Mouse (Mus musculus) hindbrain, postnatal 0 days (tissue): ENCODE measurements around the gene Mical2. TPM values are rescaled to one million over a fixed set of nuclear protein-coding genes. Genes with fewer than 3 reads are reported as not detected.

ENCODE experiments used
- ATAC-seq: fragments of 200-750 bp; cut with Nextera tagmentation; 2 replicates; pipeline ENCODE4 v1.8.0; 2017; ENCODE audit warnings: mild to moderate bottlenecking, moderate TSS enrichment, moderate library complexity
- DNase-seq: peaks from one replicate; pipeline ENCODE4 v3.0.0-alpha.2; 2015; ENCODE audit warnings: low spot score
- H3K27ac ChIP-seq: fragments of 300-500 bp; sonication (generic); 2 replicates; pipeline ENCODE4 v1.5.1; 2014; ENCODE audit warnings: mild to moderate bottlenecking
- H3K27me3 ChIP-seq: fragments of 300-500 bp; sonication (generic); 2 replicates; pipeline ENCODE4 v1.6.1; 2014; ENCODE audit warnings: low read length, mixed read lengths; ENCODE audit not compliant: insufficient read depth
- H3K36me3 ChIP-seq: fragments of 300-500 bp; sonication (generic); 2 replicates; pipeline ENCODE4 v1.6.1; 2014; ENCODE audit warnings: low read length, mixed read lengths; ENCODE audit not compliant: insufficient read depth
- H3K4me1 ChIP-seq: fragments of 300-500 bp; sonication (generic); 2 replicates; pipeline ENCODE4 v1.6.1; 2014; ENCODE audit warnings: antibody characterized with exemption, low read length, mixed read lengths; ENCODE audit not compliant: insufficient read depth
- H3K4me2 ChIP-seq: fragments of 300-500 bp; sonication (generic); 2 replicates; pipeline ENCODE4 v1.6.1; 2014; ENCODE audit warnings: low read depth, mild to moderate bottlenecking, low read length, moderate library complexity, mixed read lengths
- H3K4me3 ChIP-seq: fragments of 300-500 bp; sonication (generic); 2 replicates; pipeline ENCODE4 v1.5.1; 2014; ENCODE audit warnings: low read length
- H3K9ac ChIP-seq: fragments of 300-500 bp; sonication (generic); replicated peaks from 2 replicates; pipeline ENCODE4 v1.6.1; 2014; ENCODE audit warnings: mild to moderate bottlenecking, low read length, moderate library complexity, mixed read lengths
- H3K9me3 ChIP-seq: fragments of 300-500 bp; sonication (generic); 2 replicates; pipeline ENCODE4 v1.6.1; 2016; ENCODE audit warnings: low read length, mixed read lengths
- CTCF ChIP-seq: IDR thresholded peaks from 2 replicates; pipeline ENCODE4 v1.5.1; 2016; ENCODE audit warnings: antibody characterized with exemption, control low read depth, low read depth
- WGBS: fragments of 180-500 bp; shearing (Covaris S2); extraction: QIAGEN DNeasy Blood & Tissue Kit; methylation state at CpG from one replicate; pipeline ENCODE4 v1.1.7; 2014; 5-methylcytosine and 5-hydroxymethylcytosine counted together
- polyA plus RNA-seq: library from polyadenylated mRNA; unstranded; fragments of >200 nt; fragmentation: Nextera tagmentation; extraction: Ambion mirVana; gene quantifications from 2 replicates; pipeline ENCODE4 v1.2.1, GENCODE M21; 2015
- total RNA-seq: library from RNA; depleted of rRNA; stranded (reverse); fragments of >200 nt; gene quantifications from 2 replicates; pipeline ENCODE4 v1.2.3, GENCODE M21; 2014

Gene Mical2
- total and polyA plus RNA-seq, 2 experiments from 2014 or later = 6.4 to 16.5 TPM

DNA sequence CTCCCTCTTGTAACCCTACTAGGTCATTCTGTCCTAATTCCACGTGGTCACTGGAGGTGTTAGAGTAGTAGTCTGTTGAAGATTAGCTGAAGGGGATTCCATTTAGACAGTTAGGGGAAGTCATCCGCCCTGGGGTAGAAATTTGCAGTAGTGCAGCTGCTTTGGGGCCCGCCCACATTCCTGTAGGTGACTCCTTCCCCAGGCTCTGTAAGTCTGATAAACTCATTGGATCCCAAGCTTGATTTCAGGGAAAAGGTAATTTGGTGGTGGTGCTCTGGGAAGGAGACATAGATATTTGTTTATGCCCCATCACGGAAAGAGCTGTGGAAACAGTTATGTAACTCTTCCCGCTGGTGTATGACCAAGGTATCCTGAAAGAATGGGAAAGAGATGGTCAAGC is 201.2 kb downstream of the Mical2 start:
- Histone ChIP-seq H3K36me3 (no peaks in the 10 kb centered on the region), H3K9ac (no peak overlapping the region), H3K27ac (0 out of 2 replicates have a peak overlapping the region, but pooled peaks have one; percentile 88), H3K4me3 (no peak overlapping the region), H3K27me3 (no peaks in the 10 kb centered on the region), H3K4me2 (peak overlapping the region; percentile 97; the same call in 1 of the 2 replicates), H3K9me3 (no peaks in the 10 kb centered on the region), H3K4me1 (peaks cover 4% of the 10 kb centered on the region; the same call in 1 of the 2 replicates)
- ATAC-seq = no peak
- no peak for DNase-seq
- no peak for TF ChIP-seq CTCF
- 64% methylated on average over 5 of the region's 5 CpGs for WGBS

DNA sequence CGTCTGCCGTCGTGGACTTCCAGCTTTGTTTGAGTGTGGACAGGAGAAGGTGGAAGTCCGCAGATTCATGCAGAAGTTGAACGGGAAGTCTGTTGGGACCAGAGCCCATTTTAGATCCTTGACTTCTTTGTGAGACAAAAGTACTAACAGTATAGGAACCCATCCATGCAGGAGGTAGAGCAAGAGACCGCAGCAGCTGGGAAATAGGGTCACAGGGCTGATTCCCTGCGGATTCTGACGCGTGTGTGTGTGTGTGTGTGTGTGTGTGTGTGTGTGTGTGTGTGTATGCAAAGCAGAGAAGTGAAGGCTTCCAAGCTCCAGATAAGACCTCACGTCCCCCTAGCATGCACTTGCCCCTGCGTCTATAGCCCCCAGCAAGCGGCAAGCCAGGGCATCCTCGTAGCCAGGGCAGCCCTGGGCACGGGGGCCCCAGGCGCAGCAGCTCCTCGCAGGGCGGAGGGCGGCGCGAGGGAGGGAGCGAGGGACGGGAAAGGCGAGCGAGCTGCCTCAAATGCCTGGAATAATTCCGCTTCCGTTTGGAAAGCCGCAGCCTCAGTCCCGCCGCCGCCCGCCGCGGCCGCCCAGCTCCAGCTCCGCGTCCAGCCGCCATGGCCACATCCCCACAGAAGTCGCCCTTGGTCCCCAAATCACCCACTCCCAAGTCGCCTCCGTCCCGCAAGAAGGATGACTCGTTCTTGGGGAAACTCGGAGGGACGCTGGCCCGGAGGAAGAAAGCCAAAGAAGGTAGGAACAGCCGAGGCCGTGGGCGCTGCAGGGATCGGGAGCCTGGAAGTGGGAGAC is 201.9 kb downstream of the Mical2 start, which contains the start of gene Parva:
Gene Parva (plus strand): TSS at position 149 of the 801 bp plus-strand sequence.
- H3K9me3 ChIP-seq = no peaks in the 10 kb centered on the region
- peak within 1 kb of the TSS; percentile 97 for H3K4me2 ChIP-seq
- ATAC-seq (peak; percentile 84), DNase-seq (peak; percentile 77)
- peak within 1 kb of the TSS; percentile 74 for H3K9ac ChIP-seq
- peak within 1 kb of the TSS; percentile 88 for H3K27ac ChIP-seq
- H3K36me3 ChIP-seq = no peaks in the 10 kb centered on the region
- under 1% methylated on average over 48 of the region's 49 CpGs for WGBS
- peaks cover 4% of the 10 kb centered on the region; the same call in 1 of the 2 replicates for H3K4me1 ChIP-seq
- no peak for TF ChIP-seq CTCF
- no peaks in the 10 kb centered on the region for H3K27me3 ChIP-seq
- peak within 1 kb of the TSS; percentile 68 for H3K4me3 ChIP-seq

DNA sequence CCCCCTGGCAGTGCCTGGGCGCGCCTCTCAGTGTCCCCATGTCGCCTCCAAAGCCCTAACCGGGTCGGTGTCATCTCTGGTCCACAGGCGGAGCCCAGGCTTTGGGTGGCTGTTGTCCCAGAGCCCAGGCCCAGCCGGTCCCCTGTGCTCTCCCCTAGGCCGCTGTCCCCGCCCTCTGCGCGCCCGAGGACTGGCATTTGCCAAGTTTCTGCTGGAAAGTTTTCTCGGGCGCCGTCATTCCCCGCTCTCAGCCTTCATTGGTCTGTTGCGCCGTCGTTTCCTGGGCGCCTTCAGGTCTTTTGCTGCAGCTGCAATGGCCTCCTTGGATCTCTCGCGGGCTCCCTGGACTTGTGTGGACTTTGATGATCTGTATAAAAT is 202.5 kb downstream of the Mical2 start:
- H3K27ac ChIP-seq = peak overlapping the region; percentile 88
- H3K9ac ChIP-seq = peak overlapping the region; percentile 74
- under 1% methylated on average over 22 of the region's 22 CpGs for WGBS
- peaks cover 4% of the 10 kb centered on the region; the same call in 1 of the 2 replicates for H3K4me1 ChIP-seq
- peak overlapping the region; percentile 97 for H3K4me2 ChIP-seq
- no peaks in the 10 kb centered on the region for H3K9me3 ChIP-seq
- H3K27me3 ChIP-seq = no peaks in the 10 kb centered on the region
- no peak; the same call in 1 of the 2 replicates for TF ChIP-seq CTCF
- ATAC-seq (peak; percentile 91), DNase-seq (peak; percentile 84)
- no peaks in the 10 kb centered on the region for H3K36me3 ChIP-seq
- peak overlapping the region; percentile 68 for H3K4me3 ChIP-seq

DNA sequence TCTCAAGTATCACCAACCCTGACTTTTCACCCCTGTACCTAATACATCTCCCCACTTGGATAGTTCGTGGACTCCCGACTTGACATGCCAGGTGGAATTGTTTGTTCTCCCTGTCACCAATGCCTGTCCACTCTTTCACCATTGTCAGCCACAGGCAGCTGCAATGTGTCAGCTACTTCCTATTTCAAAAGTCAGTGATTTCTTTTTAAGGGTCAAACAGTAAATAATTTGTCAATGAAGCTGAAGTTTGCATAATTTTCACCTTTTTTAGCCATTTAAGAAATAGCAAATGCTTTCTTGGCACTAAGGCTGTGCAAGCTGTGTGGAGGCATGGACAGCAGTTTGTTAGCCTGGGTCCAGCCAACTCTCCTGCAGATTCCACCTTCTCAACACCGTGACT is 214.2 kb downstream of the Mical2 start:
- Histone ChIP-seq H3K36me3 (no peaks in the 10 kb centered on the region), H3K4me3 (no peak overlapping the region), H3K4me1 (peaks cover 8% of the 10 kb centered on the region), H3K4me2 (no peak overlapping the region), H3K27ac (no peak overlapping the region), H3K9ac (no peak overlapping the region), H3K9me3 (no peaks in the 10 kb centered on the region), H3K27me3 (no peaks in the 10 kb centered on the region)
- ATAC-seq = no peak
- no peak for DNase-seq
- no peak for TF ChIP-seq CTCF
- 78% methylated on average over 3 of the region's 3 CpGs for WGBS

DNA sequence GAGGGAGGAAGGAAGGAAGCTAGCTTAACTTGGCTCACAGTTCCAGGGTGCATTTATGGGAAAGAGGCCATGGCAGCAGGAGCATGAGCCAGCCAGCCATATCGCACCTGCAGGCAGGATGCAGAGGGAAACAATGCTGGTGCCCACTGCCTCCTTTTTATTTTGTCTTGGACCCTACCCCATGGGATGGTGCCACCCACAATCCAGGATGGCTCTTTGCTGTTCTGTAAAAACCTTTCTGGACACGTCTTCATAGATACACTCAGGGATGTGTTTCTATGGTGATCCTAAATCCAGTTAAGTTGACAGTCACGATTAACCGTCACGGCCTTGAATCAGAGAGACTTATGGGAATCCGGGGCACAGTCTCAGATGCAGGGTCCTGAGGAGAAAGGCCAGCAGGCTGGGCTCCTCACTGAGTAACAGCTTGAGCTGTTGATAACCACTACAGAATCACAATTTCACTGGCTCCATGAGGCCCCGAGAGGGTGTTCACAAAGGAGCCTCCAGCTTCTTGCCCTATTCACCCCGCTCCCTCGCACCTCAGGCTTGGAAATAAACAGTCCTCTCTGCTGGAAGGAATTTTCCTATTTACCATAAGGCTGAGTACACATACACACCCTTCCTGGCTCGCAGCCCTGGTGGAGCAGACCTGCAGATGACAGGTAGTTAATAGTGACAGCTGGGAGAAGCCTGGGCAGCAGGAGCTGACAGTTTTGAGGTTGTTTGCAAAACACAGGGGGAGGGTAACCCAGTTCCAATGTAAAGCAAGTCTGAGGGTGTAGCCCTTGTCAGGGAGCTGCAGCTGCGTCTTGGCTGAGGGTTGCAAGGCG is 218.7 kb downstream of the Mical2 start:
- Histone ChIP-seq H3K4me1 (peaks cover 11% of the 10 kb centered on the region), H3K27ac (no peak overlapping the region), H3K4me2 (peak overlapping the region; percentile 23; the same call in 1 of the 2 replicates), H3K4me3 (no peak overlapping the region), H3K9me3 (no peaks in the 10 kb centered on the region), H3K27me3 (no peaks in the 10 kb centered on the region), H3K36me3 (no peaks in the 10 kb centered on the region), H3K9ac (no peak overlapping the region)
- ATAC-seq (peak; percentile 76), DNase-seq (peak; percentile 62)
- WGBS = 13% methylated on average over 12 of the region's 12 CpGs
- no peak for TF ChIP-seq CTCF

DNA sequence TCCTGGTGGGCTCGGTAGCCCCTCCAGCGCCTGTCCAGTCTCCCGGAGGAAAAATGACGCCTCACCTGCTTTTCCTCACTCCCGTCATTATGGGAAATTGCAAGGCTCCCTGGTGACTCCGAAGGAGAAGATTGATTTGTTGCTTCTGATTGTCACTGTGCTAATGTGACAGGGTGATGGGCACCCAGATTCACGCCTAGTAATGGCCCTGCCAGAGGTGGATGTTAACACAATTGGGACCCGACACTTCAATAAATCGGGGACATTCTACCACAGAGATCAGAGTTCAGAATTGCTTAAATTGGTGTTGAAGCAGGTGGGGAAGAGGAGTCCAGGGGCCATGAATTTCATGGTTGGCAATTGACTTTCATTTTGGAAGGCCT is 219.3 kb downstream of the Mical2 start:
- Histone ChIP-seq H3K9ac (no peak overlapping the region), H3K4me1 (peaks cover 11% of the 10 kb centered on the region), H3K4me3 (no peak overlapping the region), H3K36me3 (no peaks in the 10 kb centered on the region), H3K27me3 (no peaks in the 10 kb centered on the region), H3K4me2 (peak overlapping the region; percentile 23; the same call in 1 of the 2 replicates), H3K9me3 (no peaks in the 10 kb centered on the region), H3K27ac (no peak overlapping the region)
- ATAC-seq = no peak
- TF ChIP-seq CTCF = no peak
- no peak for DNase-seq
- WGBS = 16% methylated on average over 9 of the region's 9 CpGs
